Mouse (Mus musculus): Measurements from ENCODE around the gene Car15. TPM values are rescaled to one million over a fixed set of nuclear protein-coding genes. Genes with fewer than 3 reads are reported as not detected.

The Car15 gene
- polyA plus RNA-seq (2011; ENCODE audit: insufficient read depth, insufficient read length, low replicate concordance, missing spikeins) = 7.3 and 23.5 TPM in 2 replicates

GRCm38 (mm10) chr16:17838051-17838450, at the start of gene Car15:
Car15 (minus strand) TSS chr16:17838364.
- no peak for TF ChIP-seq CTCF (IDR thresholded peaks at IDR 0.05; ENCODE audit: control insufficient read depth, insufficient read depth, low read length)
- no peak for TF ChIP-seq POLR2A (IDR thresholded peaks at IDR 0.05; ENCODE audit: borderline replicate concordance, control insufficient read depth, low read depth, low read length)
- no peaks in the 10 kb centered on the region for H3K4me1 ChIP-seq (ENCODE audit: control insufficient read depth, insufficient read depth, low read length)
- no peak within 1 kb of the TSS for H3K27ac ChIP-seq (ENCODE audit: control insufficient read depth, insufficient read depth, low read depth, low read length, poor library complexity)
- H3K4me3 ChIP-seq (replicated peaks; ENCODE audit: control insufficient read depth, low read depth, low read length) = no peak within 1 kb of the TSS
- WGBS = 70% methylated on average over 6 of the region's 6 CpGs

DNA sequence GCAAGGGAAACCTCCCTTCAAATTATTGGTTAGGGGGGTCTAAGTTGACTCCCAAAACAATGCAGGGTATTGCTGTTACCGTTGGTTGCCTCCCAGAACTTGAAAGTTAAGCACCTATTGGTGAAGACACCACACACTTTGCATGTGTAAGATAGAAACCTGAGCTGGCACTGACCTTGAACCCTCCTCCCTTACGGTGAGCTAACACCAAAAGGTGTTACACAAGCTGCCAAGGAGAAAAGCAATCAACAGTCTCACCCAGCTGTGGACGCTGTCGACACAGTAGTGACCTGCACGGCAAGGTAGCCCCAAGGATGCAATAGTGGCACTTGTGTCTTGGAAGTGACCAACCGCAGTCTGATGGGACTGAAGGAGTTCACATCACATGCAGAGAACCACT, 46.0 kb upstream of the Car15 start:
- no peak for TF ChIP-seq CTCF (IDR thresholded peaks at IDR 0.05; ENCODE audit: control insufficient read depth, insufficient read depth, low read length)
- no peak for TF ChIP-seq POLR2A (IDR thresholded peaks at IDR 0.05; ENCODE audit: borderline replicate concordance, control insufficient read depth, low read depth, low read length)
- 81% methylated on average over 6 of the region's 6 CpGs for WGBS

GRCm38 (mm10) chr16:17882196-17882595, 44.0 kb upstream of the Car15 start:
- Histone ChIP-seq H3K4me3 (replicated peaks; ENCODE audit: control insufficient read depth, low read depth, low read length) (no peak overlapping the region), H3K27ac (ENCODE audit: control insufficient read depth, insufficient read depth, low read depth, low read length, poor library complexity) (no peak overlapping the region), H3K4me1 (ENCODE audit: control insufficient read depth, insufficient read depth, low read length) (no peaks in the 10 kb centered on the region; the same call in 1 of the 2 replicates)
- TF ChIP-seq POLR2A (IDR thresholded peaks at IDR 0.05; ENCODE audit: borderline replicate concordance, control insufficient read depth, low read depth, low read length) = no peak
- TF ChIP-seq CTCF (IDR thresholded peaks at IDR 0.05; ENCODE audit: control insufficient read depth, insufficient read depth, low read length) = no peak

More for the DNA sequence above, 46.0 kb upstream of the Car15 start:
- no peaks in the 10 kb centered on the region; the same call in 1 of the 2 replicates for H3K4me1 ChIP-seq (ENCODE audit: control insufficient read depth, insufficient read depth, low read length)
- H3K27ac ChIP-seq (ENCODE audit: control insufficient read depth, insufficient read depth, low read depth, low read length, poor library complexity) = no peak overlapping the region
- H3K4me3 ChIP-seq (replicated peaks; ENCODE audit: control insufficient read depth, low read depth, low read length) = no peak overlapping the region

DNA sequence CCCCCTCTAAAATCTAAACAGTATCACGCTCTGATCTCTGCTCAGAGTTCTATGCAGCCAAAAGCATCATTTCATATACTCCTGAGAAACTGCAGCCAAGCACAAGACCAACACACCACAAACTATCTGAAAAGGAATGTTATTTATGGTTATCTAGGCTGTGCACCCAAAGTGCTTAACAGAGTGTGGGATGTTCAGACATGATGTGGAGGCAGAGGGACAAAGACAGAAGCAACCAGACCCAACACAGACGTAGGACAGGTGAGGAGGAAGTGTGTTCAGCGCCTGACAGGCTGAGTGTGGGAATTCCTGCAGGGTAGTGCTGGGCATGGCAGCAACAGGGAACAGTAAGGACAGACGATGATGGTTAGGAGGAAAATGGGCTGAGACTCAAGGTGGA, 41.4 kb upstream of the Car15 start:
- Histone ChIP-seq H3K4me1 (ENCODE audit: control insufficient read depth, insufficient read depth, low read length) (no peaks in the 10 kb centered on the region; the same call in 1 of the 2 replicates), H3K27ac (ENCODE audit: control insufficient read depth, insufficient read depth, low read depth, low read length, poor library complexity) (no peak overlapping the region), H3K4me3 (replicated peaks; ENCODE audit: control insufficient read depth, low read depth, low read length) (no peak overlapping the region)
- TF ChIP-seq POLR2A (IDR thresholded peaks at IDR 0.05; ENCODE audit: borderline replicate concordance, control insufficient read depth, low read depth, low read length) (no peak), CTCF (IDR thresholded peaks at IDR 0.05; ENCODE audit: control insufficient read depth, insufficient read depth, low read length) (no peak)
- WGBS = 89% methylated on average over 4 of the region's 4 CpGs

DNA sequence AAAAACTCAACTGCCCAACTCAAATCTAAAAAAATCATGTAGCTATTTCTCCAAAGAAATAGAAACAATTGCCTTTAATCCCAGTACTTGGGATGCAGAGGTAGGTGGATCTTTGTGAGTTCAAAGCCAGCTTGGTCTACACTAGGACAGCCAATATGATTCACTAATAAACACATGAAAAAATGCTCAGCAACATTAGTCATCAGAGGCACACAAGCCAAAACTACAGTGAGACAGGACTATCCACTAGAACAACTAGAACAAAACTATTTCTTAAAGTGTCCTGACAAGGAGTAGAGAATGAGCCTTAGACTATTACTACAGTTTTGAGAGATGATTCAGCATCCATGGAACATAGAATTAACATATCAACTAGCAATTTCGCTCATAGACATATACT, 37.9 kb upstream of the Car15 start:
- TF ChIP-seq POLR2A (IDR thresholded peaks at IDR 0.05; ENCODE audit: borderline replicate concordance, control insufficient read depth, low read depth, low read length) = no peak
- no peak for TF ChIP-seq CTCF (IDR thresholded peaks at IDR 0.05; ENCODE audit: control insufficient read depth, insufficient read depth, low read length)
- WGBS = 84% methylated on average over 1 of the region's 1 CpGs
- no peak overlapping the region for H3K4me3 ChIP-seq (replicated peaks; ENCODE audit: control insufficient read depth, low read depth, low read length)
- H3K27ac ChIP-seq (ENCODE audit: control insufficient read depth, insufficient read depth, low read depth, low read length, poor library complexity) = no peak overlapping the region
- no peaks in the 10 kb centered on the region; the same call in 1 of the 2 replicates for H3K4me1 ChIP-seq (ENCODE audit: control insufficient read depth, insufficient read depth, low read length)

- H3K27ac ChIP-seq (ENCODE audit: control insufficient read depth, insufficient read depth, low read depth, low read length, poor library complexity) = no peak overlapping the region
- WGBS = 82% methylated on average over 4 of the region's 4 CpGs
- no peaks in the 10 kb centered on the region; the same call in 1 of the 2 replicates for H3K4me1 ChIP-seq (ENCODE audit: control insufficient read depth, insufficient read depth, low read length)
- TF ChIP-seq CTCF (IDR thresholded peaks at IDR 0.05; ENCODE audit: control insufficient read depth, insufficient read depth, low read length) (no peak), POLR2A (IDR thresholded peaks at IDR 0.05; ENCODE audit: borderline replicate concordance, control insufficient read depth, low read depth, low read length) (no peak)
- no peak overlapping the region for H3K4me3 ChIP-seq (replicated peaks; ENCODE audit: control insufficient read depth, low read depth, low read length)
Observed at GRCm38 (mm10) chr16:17875174-17875573, 37.0 kb upstream of the Car15 start.

- TF ChIP-seq POLR2A (IDR thresholded peaks at IDR 0.05; ENCODE audit: borderline replicate concordance, control insufficient read depth, low read depth, low read length) = no peak
- H3K4me1 ChIP-seq (ENCODE audit: control insufficient read depth, insufficient read depth, low read length) = no peaks in the 10 kb centered on the region; the same call in 1 of the 2 replicates
- H3K27ac ChIP-seq (ENCODE audit: control insufficient read depth, insufficient read depth, low read depth, low read length, poor library complexity) = no peak overlapping the region
- H3K4me3 ChIP-seq (replicated peaks; ENCODE audit: control insufficient read depth, low read depth, low read length) = no peak overlapping the region
- 66% methylated on average over 4 of the region's 4 CpGs for WGBS
Observed at GRCm38 (mm10) chr16:17872995-17873394, 34.8 kb upstream of the Car15 start.

GRCm38 (mm10) chr16:17871248-17871647, 33.1 kb upstream of the Car15 start:
- TF ChIP-seq POLR2A (IDR thresholded peaks at IDR 0.05; ENCODE audit: borderline replicate concordance, control insufficient read depth, low read depth, low read length) = no peak
- TF ChIP-seq CTCF (IDR thresholded peaks at IDR 0.05; ENCODE audit: control insufficient read depth, insufficient read depth, low read length) = no peak
- 50% methylated on average over 5 of the region's 5 CpGs for WGBS
- Histone ChIP-seq H3K4me1 (ENCODE audit: control insufficient read depth, insufficient read depth, low read length) (no peaks in the 10 kb centered on the region; the same call in 1 of the 2 replicates), H3K27ac (ENCODE audit: control insufficient read depth, insufficient read depth, low read depth, low read length, poor library complexity) (no peak overlapping the region), H3K4me3 (replicated peaks; ENCODE audit: control insufficient read depth, low read depth, low read length) (no peak overlapping the region)

GRCm38 (mm10) chr16:17865770-17866169, 27.6 kb upstream of the Car15 start:
- H3K4me1 ChIP-seq (ENCODE audit: control insufficient read depth, insufficient read depth, low read length) = peaks cover 2% of the 10 kb centered on the region
- TF ChIP-seq POLR2A (IDR thresholded peaks at IDR 0.05; ENCODE audit: borderline replicate concordance, control insufficient read depth, low read depth, low read length) = no peak
- TF ChIP-seq CTCF (IDR thresholded peaks at IDR 0.05; ENCODE audit: control insufficient read depth, insufficient read depth, low read length) = no peak
- H3K27ac ChIP-seq (ENCODE audit: control insufficient read depth, insufficient read depth, low read depth, low read length, poor library complexity) = no peak overlapping the region
- no peak overlapping the region for H3K4me3 ChIP-seq (replicated peaks; ENCODE audit: control insufficient read depth, low read depth, low read length)
- WGBS = 66% methylated on average over 6 of the region's 6 CpGs

All from bone marrow, adult 2 months (tissue).